Mouse (Mus musculus): ENCODE results near the gene Vopp1.

DNA sequence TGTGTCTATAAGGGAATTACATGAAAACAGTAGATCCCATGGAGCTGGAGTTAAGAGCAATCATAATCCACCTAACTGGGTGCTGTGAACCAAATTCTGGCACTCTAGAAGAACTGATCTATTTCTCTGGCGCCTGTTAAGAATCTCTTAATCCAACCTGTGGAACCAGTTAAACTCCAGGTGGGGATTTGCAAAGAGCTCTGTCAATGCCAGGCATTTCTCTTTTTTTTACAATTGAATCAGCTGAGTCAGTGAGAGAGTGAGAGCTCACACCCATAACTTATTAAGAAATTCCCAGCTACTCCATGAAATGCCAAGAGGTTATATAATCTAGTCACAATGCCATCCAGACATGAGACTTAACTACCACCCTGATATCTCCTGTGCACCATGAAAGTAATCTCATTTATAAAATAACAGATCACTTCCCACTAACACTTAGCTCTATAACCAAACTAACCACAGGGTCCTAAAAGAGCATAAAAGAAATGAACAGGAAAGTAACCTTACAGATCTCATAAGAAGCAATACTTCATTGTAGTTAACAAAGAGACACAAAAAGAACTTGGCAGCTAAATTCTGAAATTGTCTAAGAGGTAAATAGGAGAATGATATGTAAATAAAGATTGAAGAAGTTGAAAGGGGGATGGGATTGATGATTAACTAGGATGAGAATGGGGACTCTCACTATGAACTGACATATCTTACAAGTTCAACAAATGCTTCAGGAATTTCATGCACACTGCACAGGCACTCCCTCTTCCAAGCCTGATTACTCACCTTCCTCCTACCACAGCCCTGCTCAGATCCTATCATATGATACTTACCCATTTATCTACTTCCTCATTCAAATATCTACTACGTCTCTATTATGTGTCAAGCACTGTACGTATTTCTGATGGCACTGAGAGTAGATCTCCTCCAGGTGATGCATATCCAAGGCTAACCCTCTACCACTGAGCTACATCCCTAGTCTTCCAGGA, 12.9 kb downstream of the Vopp1 start:
- no peak for TF ChIP-seq CTCF (IDR thresholded peaks at IDR 0.05; ENCODE audit: extremely low read depth, insufficient read length, insufficient replicate concordance, low read depth, low read length)
- no peak for TF ChIP-seq POLR2A (IDR thresholded peaks at IDR 0.05; ENCODE audit: low read depth, low read length)
